Mouse (Mus musculus): ENCODE results near the gene Taok3.

GRCm38 (mm10) chr5:117231059-117231458, 111.1 kb downstream of the Taok3 start:
- TF ChIP-seq CTCF (IDR thresholded peaks at IDR 0.05; ENCODE audit: insufficient read depth, low read depth, low read length), result no peak
- TF ChIP-seq POLR2A (IDR thresholded peaks at IDR 0.05; ENCODE audit: insufficient read depth, low read depth, low read length), result no peak

Measured in olfactory bulb, adult 2 months (tissue).